Mouse (Mus musculus): ENCODE measurements around the gene Bbc3.

Gene Bbc3

DNA sequence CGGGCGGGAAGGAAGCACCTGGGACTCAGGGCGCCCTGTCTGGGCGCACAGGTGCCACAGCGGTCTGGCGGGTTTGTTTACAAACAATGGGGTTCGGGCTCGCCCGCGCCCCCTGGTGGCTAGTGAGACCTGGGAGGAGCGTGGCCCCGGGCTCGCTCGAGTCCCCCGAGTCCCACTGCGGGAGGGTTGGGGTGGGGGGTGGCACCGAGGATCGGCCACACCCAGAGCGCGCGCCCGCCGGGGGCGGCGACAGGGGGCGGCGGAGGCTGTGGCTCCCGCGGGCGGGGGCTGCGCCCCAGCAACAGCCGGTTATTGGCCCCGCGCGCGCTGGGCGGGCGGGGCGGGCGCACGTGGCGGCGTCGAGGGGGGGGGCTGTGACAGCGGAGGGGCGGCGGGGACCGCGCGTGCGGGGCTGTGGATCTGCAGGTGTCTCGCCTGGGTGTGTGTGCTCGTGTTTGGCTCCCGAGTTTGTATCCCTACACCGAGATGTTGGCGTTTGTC, 1.9 kb downstream of the Bbc3 start:
- no peak; the same call in 1 of the 2 replicates for TF ChIP-seq GATA4 (IDR thresholded peaks at IDR 0.05; ENCODE audit: insufficient replicate concordance, low read length)

DNA sequence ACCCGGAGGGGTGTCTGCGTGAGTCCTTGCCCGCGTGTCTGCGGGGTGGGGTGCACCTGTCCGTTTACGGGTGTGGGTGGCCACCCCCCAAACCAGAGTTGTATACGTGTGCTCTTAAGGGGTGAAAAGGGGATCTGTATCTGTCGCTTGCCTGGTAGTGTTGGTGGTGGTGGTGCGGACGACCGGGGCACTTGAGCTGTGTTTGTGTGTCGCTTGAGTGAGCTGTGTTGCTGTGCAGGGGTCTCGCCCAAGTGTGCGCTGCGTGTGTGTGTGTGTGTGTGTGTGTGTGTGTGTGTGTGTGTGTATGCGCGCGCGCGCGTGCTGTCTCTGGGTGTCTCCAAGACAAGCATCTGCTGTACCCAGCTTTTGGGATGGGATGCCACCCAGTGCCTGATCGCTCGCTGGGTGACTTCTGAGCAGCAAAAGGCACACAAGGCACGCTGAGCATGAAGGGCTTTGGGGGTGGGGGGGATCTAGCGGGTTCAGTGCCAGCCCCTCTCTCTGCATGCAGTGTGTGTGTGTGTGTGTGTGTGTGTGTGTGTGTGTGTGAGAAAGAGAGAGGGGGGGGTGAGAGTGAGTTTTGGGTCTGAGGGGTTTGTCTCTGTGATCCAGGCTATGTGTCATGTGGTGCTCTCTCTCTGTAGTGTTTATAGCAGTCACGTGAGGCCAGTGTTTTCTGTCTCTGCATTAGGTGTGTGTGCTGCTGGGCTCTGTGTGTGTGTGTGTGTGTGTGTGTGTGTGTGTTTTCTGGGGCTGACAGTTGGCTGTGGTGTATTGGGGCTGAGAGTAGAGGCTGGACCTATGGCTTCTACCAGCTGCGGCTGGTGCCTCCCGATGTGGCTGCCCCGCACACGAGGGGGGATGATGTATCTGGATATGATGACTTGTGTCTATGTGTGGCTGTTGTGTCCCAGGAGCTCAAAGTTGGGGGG, 2.6 kb downstream of the Bbc3 start:
- no peak for TF ChIP-seq GATA4 (IDR thresholded peaks at IDR 0.05; ENCODE audit: insufficient replicate concordance, low read length)

DNA sequence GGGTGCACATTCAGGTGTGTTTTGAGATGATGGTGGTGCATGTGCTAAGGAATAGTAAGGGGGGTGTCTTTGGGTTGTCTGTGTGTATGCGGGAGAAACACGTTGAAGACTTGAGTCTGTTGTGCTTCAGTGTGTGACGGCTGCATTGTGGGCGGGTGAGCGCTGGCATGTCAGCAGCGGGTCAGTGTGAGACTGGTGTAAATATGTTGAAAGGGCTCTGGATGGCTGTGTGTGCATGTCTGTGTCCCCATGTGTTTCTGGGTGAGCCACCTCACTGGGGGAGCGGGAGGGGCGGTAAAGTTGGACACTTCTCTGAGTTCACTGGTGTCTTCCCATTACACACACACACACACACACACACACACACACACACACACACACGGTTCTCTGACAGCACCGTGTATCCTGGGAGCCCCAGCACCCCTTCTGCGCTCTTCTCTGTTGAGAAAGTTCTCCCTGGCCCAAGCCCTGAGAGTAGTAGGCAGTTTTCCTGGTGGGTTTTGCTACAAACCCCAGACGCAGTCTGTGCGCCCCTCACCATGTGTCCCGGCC, 3.3 kb downstream of the Bbc3 start:
- no peak for TF ChIP-seq GATA4 (IDR thresholded peaks at IDR 0.05; ENCODE audit: insufficient replicate concordance, low read length)

DNA sequence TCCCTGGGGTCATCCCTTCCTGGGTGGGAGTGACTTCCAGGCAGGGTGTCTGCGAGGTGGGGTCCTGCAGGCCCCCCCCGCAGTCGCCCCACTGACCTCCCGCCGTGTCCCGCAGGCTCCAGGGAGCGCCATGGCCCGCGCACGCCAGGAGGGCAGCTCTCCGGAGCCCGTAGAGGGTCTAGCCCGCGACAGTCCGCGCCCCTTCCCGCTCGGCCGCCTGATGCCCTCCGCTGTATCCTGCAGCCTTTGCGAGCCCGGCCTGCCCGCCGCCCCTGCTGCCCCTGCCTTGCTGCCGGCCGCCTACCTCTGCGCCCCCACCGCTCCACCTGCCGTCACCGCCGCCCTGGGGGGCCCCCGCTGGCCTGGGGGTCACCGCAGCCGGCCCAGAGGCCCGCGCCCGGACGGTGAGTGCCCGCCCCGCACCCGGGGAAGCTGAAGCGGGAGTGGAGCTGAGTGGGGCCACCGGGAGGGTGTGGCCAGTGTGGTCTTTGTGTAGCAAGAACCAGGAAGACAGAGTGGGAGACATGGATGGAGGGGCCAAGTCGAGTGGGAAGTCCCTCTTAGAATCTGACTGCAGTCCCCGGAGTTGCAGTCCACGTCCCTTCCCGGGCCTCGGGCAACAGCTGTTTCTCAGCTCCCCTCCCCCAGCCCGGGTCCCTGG, 3.9 kb downstream of the Bbc3 start:
- TF ChIP-seq GATA4 (IDR thresholded peaks at IDR 0.05; ENCODE audit: insufficient replicate concordance, low read length), result no peak

DNA sequence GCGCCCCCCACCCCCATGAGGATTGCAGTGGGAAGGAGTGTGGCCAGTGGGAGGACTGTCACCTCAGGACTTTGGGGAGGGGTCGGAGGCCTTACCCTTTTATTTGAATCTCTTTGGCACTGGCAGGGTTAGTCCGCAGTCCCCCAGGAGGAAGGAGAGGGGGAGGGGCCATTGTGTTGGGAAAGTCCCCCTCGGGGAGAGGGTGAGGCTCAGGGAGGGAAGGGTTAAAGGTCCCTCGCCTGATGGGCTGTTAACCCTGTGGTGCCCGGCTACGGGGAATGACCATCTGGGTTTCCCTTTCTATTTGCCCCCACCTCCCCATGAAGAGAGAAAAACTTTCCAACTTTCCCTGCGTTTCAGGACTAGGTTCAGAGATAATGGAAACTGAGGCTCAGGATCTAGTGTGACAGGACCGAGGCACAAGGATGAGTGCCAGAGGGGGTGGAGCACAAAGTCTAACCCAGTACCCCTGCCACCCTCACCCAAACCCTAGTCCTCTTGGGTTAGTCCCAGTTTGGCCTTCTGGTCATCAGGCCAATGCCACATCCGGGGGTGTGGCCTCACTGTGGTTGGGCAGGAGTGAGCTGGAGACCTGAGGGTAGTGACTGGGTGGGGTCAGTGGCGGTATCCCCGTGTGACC, 4.6 kb downstream of the Bbc3 start:
- TF ChIP-seq GATA4 (IDR thresholded peaks at IDR 0.05; ENCODE audit: insufficient replicate concordance, low read length), result no peak; the same call in 1 of the 2 replicates

DNA sequence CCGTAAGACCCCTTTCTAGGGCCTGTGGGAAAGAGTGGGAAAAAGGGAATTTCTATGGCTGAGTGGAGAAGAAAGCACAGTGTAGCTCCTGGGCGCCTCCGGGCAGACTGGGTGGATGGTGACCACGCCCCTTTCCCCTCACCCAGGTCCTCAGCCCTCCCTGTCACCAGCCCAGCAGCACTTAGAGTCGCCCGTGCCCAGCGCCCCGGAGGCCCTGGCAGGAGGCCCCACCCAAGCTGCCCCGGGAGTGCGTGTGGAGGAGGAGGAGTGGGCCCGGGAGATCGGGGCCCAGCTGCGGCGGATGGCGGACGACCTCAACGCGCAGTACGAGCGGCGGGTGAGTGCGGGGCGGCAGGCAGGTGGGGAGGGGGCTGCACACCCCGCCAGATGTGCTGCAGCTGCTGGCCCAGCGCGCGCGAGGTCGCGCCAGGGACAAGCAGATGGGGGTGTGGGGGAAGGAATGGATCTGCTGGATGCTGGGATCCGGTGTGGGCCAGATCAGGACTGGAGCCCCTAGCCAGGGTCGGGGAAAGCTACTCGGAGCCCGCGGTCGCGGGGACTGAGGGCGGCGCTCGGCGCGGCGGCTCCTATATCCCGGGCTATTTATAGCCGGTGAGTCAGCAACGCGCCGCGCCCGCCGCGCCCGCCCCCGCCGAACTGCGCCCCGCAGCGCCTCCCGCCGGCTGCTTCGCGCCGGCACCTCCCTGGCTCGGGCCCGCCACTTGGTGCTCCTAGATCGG, 5.5 kb downstream of the Bbc3 start:
- TF ChIP-seq GATA4 (IDR thresholded peaks at IDR 0.05; ENCODE audit: insufficient replicate concordance, low read length), result no peak

DNA sequence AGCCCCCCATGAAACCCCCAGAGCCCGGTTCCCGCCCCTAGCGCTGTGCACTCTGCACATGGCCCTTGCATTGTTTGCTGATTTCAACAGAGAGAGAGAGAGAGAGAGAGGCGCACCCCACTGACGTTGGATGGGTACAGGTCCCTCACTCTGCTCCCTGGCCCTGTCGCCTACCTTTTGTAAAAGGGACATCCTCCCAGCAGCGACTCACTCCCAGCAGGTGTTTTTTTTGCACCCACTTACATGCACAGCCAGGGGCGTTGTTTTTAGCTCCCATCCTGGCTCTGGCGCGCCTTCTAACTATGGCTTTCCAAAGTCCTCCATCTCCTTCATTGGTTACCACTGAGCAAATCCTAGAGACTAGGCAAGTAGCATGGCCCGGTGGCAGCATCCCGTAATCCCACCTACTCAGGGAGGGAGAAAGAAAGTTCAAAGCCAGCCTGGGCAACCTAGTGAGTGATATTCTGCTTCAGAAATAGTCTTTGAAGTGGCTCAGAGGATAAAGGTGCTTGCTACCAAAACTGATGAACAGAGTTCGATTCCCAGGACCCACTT, 6.1 kb downstream of the Bbc3 start:
- no peak for TF ChIP-seq GATA4 (IDR thresholded peaks at IDR 0.05; ENCODE audit: insufficient replicate concordance, low read length)

DNA sequence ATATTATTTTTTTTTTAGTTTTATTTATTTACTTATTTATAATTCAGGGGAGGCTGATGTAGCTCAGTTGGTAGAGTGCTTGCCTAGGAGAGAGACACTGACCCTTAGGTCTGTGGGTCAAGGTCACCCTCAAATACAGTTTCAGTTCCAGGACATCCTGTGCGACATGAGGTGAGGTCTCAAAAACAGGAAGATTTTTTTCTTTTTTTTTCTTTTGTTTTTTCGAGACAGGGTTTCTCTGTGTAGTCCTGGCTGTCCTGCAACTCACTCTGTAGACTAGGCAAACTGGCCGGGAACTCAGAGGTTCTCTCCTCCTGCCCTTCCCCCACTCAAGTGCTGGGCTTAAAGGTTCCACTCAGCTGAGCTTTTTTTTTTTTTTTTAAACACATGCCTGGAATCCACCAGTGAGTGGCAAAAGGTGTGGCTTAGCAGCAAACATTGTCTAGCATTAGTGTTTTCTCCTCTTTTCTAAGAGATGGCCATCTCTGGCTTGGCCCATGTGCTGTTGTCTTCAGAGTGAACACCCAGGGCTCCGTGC, 7.1 kb downstream of the Bbc3 start:
- no peak for TF ChIP-seq GATA4 (IDR thresholded peaks at IDR 0.05; ENCODE audit: insufficient replicate concordance, low read length)

DNA sequence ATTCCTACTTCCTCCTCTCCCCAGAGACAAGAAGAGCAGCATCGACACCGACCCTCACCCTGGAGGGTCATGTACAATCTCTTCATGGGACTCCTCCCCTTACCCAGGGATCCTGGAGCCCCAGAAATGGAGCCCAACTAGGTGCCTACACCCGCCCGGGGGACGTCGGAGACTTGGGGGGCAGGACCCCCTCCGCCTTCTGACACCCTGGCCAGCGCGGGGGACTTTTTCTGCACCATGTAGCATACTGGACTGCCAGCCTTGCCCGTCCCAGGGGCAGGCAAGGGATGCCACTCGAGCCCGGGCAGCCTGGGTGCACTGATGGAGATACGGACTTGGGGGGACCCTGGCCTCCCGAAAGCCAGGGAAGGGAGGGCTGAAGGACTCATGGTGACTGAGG, 8.9 kb downstream of the Bbc3 start:
- TF ChIP-seq GATA4 (IDR thresholded peaks at IDR 0.05; ENCODE audit: insufficient replicate concordance, low read length), result no peak

DNA sequence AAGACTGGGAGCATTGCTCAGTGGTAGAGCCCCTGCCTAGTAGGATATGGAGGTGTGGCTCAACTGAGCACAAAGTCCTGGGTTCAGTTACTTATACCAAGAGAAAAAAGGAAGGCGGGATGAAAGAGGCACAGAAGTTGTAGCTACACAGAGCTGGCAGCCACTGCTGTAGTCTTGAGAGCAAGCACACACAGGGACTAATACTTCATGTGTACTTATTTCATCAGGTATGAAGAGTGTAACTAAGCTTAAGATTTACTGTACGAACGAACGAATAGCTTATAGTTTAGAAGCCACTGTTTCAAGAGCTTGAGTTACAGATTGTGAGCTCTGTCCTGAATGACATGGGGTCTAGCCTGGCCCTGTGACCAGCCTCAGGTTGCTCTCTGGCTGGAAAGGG, 11.0 kb downstream of the Bbc3 start:
- TF ChIP-seq GATA4 (IDR thresholded peaks at IDR 0.05; ENCODE audit: insufficient replicate concordance, low read length), result no peak

DNA sequence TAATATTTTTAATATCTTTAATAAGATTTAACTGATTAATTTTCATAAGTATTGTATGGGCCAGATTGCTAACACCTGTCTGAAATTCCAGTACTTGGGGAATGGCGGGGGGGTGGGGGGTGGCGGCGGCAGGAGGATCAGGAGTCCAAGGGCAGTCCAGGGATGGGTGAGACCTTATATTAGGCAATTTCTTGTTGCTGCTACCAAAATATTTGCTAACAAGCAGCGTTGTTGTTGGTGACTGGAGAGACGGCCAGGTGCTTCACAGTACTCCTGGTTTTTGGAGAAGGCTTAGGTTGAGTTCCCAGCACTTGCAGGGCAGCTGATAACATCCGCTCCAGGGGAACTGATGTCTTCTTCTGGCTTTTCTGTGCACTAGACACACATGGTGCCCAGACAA, 12.3 kb downstream of the Bbc3 start:
- TF ChIP-seq GATA4 (IDR thresholded peaks at IDR 0.05; ENCODE audit: insufficient replicate concordance, low read length), result no peak

DNA sequence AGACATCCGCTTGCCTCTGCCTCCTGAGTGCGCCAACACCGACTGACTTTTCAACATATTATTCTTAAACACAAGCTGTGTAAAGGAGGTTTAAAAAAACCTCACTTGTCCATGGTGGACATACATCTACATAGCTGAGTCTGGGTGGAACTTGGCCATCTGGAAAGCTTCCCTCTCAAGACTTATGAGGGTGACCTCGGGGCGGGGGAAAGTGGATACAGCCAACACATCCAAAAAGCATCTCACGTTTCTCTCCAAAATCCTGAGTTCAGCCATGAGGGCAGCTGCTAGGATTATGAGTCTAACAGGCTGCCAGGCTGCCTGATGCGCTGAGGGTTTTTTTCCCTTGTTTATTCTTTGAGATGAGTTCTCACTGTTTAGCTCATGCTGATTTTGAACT, 16.5 kb downstream of the Bbc3 start:
- no peak for TF ChIP-seq GATA4 (IDR thresholded peaks at IDR 0.05; ENCODE audit: insufficient replicate concordance, low read length)

DNA sequence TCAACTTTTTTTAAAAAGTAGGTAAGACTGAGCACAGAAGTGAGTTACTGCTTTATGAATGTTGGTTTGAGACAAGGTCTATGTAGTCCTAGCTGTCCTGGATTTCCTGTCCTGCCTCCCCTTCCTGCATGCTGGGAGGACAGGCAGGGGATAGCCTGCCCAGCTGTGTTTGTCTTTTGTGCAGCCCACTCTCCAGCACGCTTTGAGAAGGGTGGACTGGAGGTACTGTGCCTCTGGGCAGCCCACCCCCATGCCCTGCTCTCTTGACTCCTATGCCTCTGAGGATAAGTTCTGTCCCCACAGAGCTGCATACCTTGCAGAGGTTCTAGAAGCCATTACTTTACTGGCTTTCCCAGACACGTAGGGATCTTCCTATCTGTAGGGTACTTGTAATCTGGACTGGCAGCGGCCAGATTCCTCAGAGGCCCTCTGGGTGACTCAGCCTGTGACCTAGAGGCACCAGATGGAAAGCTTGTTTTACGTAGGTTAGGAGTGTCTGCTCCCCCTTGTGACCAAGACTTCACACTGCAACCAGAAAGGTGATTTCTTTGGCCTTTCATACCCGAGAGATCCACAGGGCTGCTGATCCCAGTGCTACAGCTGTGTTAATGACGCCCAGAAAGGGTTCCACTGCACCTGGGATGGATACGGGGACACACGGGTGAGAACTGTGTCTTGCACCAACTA, 17.9 kb downstream of the Bbc3 start:
- TF ChIP-seq GATA4 (IDR thresholded peaks at IDR 0.05; ENCODE audit: insufficient replicate concordance, low read length), result peak; percentile 53; the same call in 1 of the 2 replicates

DNA sequence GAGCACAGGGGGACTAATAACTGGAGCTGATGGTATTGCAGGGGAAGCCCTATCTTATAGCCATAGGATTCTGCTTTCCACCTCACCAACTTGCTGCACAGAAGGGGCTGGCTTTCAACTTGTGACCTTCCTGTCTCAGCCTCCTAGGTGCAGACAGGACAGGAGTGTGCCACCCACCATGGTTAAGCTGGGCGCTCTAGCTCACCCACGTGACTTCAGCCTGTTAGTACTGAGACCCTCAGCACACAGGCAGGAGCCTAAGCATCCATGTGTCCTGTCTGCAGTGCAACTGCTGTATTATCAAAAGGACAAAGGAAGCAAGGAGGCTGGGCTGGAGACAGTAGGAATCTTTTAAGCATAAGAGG, 18.4 kb downstream of the Bbc3 start:
- TF ChIP-seq GATA4 (IDR thresholded peaks at IDR 0.05; ENCODE audit: insufficient replicate concordance, low read length), result no peak
